Mouse (Mus musculus): ENCODE measurements around the gene Zw10. TPM values are rescaled to one million over a fixed set of nuclear protein-coding genes. Genes with fewer than 3 reads are reported as not detected.

Gene Zw10
- total RNA-seq (2021) = 10 to 100 TPM; 14.9 to 15.4 TPM
- long read RNA-seq, partial matches to known transcripts = 4 of 9 reads
- long read RNA-seq, other reads (novel, unspliced or antisense) = 2 of 9 reads

DNA sequence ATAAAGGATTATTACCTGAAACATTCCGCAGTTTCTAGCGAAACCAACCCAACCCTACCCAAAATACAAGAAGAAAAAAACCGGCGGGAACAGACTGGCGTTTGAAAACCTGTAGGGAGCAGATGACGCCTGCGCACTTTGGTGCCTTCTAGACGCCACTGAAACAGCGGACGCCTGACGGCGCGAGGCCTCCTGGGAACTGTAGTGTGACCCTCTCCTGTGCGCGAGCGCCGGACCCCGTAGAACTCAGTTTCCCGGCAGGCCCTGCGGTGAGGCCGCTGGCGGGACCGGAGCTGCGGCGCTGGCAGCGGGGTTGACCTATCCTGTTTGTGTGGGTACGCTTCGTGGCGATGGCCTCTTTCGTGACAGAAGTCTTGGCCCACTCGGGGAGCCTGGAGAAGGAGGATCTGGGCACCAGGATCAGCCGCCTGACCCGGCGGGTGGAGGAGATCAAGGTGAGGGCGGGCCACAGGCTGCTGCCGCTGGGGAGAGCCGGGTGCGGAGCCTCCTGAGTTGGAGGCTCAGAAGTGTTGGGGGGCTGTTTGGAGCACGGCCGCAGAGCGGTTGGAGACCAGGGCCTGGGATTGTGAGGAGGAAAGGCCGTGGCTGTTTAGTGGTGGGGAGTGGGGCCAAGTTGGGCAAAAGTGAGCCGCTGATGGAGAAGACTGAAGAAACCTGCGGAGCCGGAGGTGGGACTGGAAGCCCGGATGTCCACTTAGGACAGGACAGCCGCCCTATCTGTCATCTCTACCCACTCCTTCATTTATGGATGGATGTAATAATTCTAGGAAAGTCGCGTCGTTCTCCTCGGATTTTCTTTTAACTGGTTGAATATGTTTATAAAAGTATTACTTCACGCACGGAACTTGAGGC lies at the start of gene Zw10:
TSS of gene Zw10 (plus strand) at position 281 of the 873 bp plus-strand sequence.
- peak; percentile 89 to 92 for DNase-seq (ENCODE audit: low spot score in 2 of 2)

DNA sequence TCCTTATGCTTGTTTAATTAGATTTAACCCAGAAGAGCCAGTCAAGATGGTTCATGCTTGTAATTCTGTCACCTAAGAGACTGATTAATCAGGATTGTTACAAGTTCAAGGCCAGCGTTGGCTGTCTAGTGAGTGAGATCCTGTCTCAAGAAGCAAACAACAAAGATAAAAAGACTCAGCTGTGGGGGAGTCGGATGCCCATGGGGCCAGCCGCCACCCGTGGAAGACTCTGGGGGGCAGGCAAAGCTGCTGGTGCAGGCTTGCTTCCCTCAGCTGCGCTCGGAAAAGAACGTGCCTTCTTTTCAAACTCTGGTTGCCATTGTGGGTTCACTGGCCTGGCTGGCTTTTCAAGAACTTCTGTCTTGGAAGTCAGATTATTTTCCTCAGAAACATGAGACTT lies 39.6 kb upstream of the Zw10 start:
- no peak for DNase-seq (ENCODE audit: low spot score in 2 of 2)

DNA sequence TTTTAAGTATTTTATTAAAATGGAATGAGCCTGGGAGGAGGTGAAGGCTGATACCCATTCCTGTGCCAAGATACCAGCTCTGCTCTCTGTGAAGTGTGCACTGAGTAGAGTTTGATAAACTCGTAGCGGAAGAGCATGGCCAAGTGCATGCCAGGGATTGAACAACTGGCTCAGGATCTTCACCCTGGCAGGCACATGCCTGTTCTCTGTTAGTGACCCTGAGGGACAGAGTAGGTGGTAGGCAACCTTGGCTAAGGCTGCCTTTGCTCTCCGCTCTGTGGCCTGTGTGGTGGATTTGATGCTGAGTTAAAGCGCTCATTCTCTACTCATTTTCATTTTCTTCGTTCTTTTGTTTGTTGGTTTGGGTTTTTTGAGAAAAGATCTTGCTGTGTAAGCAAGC lies 34.1 kb upstream of the Zw10 start:
- no peak for DNase-seq (ENCODE audit: low spot score in 2 of 2)

DNA sequence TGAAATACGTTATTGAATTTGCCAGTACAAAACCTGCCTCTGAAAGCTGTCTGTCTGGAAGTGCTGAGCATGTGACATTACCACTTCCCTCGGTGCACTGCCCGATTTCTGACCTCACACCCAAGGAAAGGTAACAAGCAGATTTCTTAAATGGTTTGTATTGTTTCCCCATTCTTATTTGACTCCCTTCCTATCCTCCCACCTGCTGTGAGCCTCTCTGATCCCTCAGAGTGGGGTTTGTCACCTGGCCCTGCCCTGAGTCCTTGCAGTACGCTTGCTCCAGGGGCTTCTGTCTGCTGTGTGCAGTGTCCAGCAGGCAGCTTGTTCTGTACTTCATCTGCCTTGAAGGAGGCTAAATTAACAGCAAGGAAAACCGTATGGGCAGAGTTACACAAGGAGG lies 31.5 kb upstream of the Zw10 start:
- DNase-seq (ENCODE audit: low spot score in 2 of 2) = no peak

DNA sequence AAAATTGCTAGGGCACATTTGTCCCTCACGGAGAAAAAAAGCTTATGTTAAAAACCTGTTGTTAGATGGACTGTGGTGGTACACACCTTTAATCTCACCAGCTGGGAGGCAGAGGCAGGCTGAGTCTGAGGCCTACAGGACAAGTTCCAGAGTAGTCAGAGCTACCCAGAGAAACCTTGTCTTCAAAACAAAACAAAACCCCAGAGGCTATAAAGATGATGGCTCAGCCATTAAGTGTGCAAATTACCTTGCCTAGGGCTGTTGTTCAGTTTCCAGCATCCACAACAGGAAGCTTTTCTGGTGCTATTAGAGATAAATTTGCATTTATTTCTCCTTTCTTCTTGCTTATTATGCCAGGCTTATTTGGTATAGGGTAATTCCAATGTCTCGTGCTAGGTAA lies 30.9 kb upstream of the Zw10 start:
- DNase-seq (ENCODE audit: low spot score in 2 of 2) = no peak

DNA sequence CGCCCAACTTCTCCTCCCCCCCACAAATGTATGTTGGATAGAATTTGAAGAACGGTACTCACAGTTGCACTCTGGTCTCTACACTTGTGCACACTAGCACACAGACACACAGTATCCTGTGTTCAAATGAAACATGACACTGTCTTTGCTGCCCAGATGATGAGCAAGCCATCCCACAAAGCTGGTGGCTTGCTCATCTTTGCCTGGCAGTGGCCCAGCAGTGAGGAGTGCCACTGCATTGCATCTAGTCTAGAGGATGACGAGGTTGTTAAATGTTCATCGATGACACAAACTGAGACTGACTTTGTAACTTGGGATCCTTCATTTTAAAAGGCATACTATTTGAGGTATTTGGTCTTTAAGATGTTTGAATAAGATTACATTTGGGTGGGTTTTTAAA lies 20.6 kb upstream of the Zw10 start:
- no peak for DNase-seq (ENCODE audit: low spot score in 2 of 2)

DNA sequence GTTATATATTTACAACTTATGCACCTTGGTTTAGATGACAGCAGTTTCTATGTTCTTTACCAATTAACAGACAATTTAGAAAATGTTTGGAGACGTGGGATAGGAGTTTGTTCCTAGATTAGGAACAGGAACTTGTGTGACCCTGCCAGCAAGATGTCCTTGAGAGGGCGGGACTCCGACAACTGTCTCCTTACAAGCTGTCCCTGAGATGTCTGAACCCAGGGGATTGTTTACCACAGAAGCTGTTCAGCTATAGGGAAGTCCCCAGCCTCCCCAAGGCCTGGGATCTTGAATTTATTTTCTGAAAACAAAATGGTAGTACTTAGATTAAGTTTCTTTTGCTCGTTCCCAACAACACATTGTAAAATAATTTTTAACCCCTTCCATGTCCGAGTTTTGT lies 4.5 kb upstream of the Zw10 start:
- DNase-seq (ENCODE audit: low spot score in 2 of 2) = no peak

DNA sequence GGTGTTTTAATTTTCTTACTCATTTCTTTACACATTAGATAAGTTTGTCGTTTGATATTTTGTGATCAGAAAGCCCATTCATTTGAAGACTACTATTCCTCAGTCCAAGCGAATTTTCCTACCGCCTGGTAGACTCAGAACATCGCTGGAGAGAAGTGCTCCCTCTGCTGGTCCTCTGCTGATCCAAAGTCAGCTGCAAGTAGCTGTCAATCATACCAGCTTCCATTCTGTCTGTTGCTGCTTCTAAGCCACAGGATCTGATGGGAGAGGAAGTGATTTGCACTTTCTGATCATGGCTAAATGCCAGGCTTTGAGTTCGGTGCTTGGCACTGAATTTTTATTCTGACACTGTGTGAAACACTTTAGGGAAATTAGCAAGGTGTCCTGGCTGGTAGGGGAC lies 4.1 kb upstream of the Zw10 start:
- peak; percentile 74 to 79 for DNase-seq (ENCODE audit: low spot score in 2 of 2)

DNA sequence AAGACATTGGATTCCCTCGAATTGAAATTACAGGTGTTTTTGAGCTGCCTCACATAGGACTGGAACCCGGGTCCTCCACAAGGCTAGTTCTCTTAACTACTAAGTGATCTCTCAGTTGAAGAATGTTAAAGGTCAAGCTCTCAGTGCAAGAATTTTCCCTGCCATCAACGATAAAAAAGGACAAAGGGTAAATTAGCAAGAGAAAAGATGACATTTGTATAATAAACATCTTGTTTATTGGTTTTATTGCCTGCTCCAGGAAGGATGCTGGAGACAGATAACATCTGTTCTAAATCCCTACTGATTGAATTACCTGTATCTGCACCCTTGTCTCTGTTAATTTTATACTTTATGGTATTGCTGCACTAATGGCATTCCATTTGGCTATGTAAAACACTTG lies 1.4 kb upstream of the Zw10 start:
- no peak for DNase-seq (ENCODE audit: low spot score in 2 of 2)

DNA sequence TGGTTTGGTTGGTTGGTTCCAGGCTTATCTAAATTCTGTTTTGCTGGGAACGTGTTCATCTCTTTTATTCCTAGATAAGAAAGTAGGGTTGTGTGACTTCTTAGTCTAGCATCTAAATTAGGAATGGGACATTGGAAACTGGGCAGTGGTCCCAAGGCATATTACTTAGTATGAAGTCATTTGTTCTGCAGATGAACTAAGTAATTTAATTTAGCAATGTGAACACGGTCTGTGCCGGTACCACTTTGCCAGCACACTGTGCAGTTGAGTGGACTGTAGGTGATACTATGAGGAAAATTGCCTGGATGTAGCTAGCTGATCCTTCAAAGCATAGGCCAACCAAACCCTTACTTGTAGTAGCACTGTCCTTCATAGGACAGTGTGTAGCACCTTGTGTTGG lies 21.4 kb downstream of the Zw10 start:
- no peak for DNase-seq (ENCODE audit: low spot score in 2 of 2)

DNA sequence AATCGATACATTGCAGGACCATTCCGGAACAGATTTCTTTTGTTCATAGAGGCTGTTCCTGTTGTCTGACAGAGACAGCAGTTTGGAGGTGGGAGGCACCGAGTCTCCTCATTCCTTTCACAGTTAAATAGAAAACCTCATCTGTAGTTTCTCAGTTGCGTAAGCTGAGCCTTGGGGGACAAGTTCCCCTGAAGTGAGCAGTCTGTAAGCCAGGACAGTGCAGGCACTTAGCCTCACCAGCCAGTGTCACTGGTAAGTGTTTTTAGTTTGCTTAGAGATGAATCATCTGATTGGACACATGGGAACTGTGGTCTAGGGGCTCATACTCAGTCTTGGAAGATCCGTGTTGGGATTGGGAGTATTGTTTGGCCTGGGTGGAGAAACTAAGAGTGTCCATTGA lies 25.7 kb downstream of the Zw10 start, which contains the start of gene Tmprss5:
TSS of gene Tmprss5 (plus strand) at position 154 of the 400 bp plus-strand sequence.
- no peak for DNase-seq (ENCODE audit: low spot score in 2 of 2)

DNA sequence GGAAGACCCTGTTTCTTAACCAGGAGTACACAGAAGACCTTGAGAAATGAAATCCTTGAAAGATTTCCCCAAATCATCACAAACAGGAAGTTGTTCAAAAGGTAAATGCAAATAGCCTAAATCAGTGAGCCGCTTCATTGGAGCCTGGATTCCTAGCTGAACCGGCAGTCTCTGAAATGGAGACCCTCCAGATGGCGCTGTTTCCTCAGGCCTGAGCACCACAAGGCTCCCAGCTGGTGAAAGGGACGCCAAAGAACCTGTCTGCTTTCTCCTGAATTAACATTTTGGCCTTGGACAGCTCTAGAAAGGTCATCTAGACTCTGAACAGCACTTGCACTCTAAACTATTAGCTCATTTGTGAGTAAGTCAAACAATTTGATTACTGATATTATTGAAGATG lies 26.1 kb downstream of the Zw10 start:
- DNase-seq (ENCODE audit: low spot score in 2 of 2) = peak; percentile 88 to 89

DNA sequence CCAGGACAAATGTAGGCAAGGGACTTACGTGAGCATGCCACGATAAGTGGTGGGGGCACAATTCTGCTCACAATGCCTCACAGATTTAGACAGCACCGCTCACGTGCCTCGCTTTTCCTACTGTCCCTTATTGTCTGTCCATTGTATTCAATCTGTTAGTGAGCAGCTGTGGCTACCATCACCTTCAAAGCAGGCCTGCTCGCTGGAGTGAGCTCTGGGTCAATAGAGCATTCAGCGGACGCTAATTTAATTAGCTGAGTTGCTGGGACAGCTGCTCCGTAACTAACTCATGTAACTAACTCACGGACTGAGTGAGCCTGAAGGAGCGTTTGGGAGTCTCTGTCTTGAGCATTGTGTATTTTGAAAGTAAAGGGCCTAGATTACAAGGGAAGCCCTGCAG lies 31.9 kb downstream of the Zw10 start:
- DNase-seq (ENCODE audit: low spot score in 2 of 2) = no peak

DNA sequence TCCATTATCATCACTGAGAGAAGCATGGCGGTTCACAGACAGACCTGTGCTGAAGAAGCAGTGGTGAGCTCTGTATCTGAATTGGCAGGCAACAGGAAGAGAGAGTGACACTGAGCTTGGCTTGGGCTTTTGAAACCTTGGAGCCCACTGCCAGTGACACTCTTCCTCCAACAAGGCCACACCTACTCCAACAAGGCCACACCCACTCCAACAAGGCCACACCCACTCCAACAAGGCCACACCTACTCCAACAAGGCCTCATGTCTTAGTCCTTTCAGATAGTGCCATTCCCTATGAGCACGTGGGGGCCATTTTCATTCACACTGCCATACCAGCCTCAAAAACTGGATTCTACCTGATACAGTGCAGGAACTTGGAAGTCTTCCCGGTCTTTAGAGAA lies 43.5 kb downstream of the Zw10 start:
- no peak for DNase-seq (ENCODE audit: low spot score in 2 of 2)

DNA sequence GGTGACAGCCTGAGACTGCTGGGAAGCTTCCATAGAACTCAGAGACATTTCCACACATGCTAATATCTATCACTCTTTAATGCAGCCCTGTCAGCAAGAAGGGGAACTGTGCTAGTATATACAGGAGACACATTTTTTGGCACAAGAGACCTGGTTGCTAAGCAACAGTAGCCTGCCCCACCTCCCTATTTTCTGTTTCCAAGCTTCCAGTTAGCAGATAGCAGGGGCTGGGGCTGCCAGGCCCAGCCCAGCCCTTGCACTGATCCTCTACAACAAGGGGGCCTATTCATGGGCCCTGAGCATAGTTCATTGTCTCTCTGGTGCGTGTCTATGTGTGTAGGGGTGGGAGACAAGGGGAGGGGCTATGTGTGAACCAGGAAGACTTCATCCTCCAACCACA lies 46.9 kb downstream of the Zw10 start:
- peak; percentile 25 to 28 for DNase-seq (ENCODE audit: low spot score in 2 of 2)

DNA sequence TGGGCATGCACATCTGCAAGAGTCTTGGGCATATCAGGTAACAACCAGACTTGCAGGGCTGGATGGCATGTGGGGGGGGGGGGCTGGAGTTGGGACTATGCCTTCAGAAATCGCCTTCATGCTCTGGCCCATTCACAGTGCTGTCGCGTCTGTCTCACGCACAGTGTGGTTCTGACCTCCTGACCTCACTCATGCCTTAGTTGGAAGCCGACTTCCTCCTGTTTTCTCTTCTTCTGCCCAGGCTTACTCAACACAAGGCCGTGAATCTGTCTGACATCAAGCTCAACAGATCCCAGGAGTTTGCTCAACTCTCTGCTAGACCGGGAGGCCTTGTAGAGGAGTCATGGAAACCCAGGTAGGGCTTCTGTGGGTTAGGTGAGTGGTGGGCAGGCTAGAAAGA lies 53.7 kb downstream of the Zw10 start:
- DNase-seq (ENCODE audit: low spot score in 2 of 2) = no peak

DNA sequence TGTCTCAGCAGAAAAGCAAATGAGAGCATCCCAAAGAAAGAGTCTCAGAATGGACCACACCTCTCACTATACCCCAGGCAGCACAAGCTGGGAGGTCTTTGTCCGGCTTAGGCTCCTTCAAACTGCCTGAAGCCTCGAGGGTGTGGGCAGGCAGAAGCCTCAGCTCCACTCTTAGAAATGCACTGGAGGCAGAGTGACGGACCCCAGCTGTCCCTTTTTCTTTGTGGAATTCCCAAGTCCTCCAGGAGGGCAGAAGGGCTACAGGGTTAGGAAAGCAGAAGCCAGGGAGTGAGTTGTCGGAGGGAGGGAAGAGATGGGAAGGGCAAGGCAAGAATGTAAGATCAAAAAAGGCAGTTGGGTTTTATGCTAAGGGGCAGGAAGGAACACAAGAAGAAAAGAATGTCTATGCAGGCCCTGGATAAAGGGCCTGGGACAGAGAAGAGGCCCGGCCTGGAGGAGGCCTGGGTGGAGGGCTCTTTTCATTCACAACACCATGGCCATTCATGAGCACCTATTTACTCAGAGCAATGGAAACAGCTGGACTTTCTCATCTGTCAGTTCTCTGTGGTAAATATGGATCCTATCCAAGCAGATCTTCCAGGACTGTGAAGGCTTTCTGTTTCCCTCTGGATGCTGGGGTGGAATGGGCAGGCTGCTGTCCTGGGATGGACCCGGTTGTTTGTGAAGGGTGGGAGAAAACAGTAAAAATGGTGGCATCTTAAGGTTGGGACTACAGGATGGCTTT lies 55.2 kb downstream of the Zw10 start:
- DNase-seq (ENCODE audit: low spot score in 2 of 2) = no peak

DNA sequence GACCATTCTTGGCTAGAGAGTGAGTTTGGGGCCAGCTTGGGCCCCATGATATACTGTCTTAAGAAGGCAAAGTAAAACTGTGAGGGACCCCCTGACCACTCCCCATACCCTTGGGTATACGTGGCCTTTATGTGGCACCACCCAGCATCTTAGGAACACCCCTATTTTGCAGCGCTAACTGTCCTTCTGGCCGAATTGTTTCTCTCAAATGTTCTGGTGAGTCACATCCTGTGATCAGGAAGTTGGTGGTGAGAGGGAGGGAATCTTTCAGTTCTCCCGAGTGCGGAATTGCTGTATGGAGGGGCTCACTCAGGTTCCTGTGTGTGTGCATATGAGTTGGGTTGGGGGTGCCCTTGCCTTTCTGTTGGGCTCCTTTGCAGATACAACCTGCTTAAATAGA lies 55.9 kb downstream of the Zw10 start:
- no peak for DNase-seq (ENCODE audit: low spot score in 2 of 2)

DNA sequence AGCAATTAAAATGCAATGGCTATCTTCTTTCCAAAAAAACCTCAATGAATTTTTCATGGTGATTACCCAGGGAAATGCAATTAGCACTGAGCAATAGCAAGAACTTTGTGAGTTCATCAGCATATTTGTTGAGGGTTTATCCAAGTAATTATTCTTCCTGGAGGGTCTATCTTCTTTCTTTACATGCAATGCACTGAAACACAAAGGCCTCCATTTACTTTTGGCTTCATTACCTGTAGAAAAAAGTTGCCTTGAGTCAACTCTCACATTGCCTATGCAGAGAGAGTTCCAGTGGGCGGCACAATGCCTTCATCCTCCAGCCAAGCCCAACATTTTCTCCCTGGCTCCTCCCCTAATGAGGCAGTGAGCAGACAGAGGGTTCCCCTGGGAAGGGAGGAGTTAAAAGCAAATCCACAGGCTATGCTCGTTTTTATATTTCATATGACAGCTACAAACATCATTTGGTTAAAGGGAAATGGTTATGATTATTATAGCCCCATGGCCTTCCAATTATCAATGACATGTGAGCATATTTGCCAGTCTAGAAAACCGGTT lies 62.9 kb downstream of the Zw10 start:
- peak in 1 of 2 experiments; percentile 3 for DNase-seq (ENCODE audit: low spot score in 2 of 2)

DNA sequence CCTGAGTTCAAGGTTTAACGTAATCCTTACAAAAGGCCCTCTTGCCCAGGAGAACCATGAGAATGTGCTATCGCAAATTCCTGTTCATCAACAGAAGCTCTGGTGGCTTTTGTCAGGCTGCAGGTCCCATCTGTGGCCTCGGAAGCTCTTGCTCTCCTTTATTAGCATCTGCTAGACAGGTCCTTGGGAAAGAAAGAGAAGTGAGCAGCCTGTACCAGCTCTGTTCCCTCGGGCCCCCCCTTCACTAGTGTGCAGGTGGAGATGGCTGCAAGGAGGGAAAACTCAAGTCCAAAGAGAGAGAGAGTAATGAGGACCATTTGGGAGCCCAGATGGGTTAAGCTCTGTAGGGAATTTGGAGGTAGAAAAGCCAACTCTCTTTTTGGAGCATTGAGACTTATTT lies 64.3 kb downstream of the Zw10 start:
- DNase-seq (ENCODE audit: low spot score in 2 of 2) = no peak

DNA sequence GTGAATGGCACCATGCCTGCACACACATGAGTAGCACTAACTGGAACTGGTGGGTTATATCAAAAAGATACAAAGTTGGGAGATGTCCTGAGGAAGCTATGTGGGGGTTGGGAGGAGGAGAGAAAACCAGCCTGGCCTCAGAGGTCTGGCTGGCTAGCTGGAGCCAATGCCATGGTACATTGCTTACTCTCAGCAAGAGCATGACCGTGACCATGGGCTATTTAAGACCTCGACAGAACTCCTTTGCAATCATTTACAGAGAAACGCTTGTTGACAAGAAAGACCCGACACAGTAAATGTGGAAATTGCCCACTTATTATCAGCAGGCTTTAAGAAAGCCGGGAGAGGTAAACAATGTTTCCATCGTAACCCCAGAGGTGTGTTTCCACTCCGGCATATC lies 70.3 kb downstream of the Zw10 start:
- DNase-seq (ENCODE audit: low spot score in 2 of 2) = no peak
